Mouse (Mus musculus): Measurements from ENCODE around the gene Caprin1. TPM values are rescaled to one million over a fixed set of nuclear protein-coding genes. Genes with fewer than 3 reads are reported as not detected.

The Caprin1 gene
- total RNA-seq, 2 experiments from 2014 or later, result 343 to 464 TPM

GRCm38 (mm10) chr2:103743536-103743935 is 53.9 kb downstream of the Caprin1 start:
- DNase-seq (ENCODE audit: low spot score in 2 of 2), result peak in 1 of 2 experiments; percentile 20

GRCm38 (mm10) chr2:103742821-103743220 is 54.6 kb downstream of the Caprin1 start:
- peak in 1 of 2 experiments; percentile 11 for DNase-seq (ENCODE audit: low spot score in 2 of 2)

- DNase-seq (ENCODE audit: low spot score in 2 of 2), result no peak
Measured at GRCm38 (mm10) chr2:103731423-103731822, 66.0 kb downstream of the Caprin1 start.

GRCm38 (mm10) chr2:103730999-103731398 is 66.5 kb downstream of the Caprin1 start:
- DNase-seq (ENCODE audit: low spot score in 2 of 2), result no peak

GRCm38 (mm10) chr2:103728027-103728540 is 69.4 kb downstream of the Caprin1 start:
- no peak for DNase-seq (ENCODE audit: low spot score in 2 of 2)

- no peak for DNase-seq (ENCODE audit: low spot score in 2 of 2)
Measured at GRCm38 (mm10) chr2:103724521-103724920, 72.9 kb downstream of the Caprin1 start.

- no peak for DNase-seq (ENCODE audit: low spot score in 2 of 2)
Measured at GRCm38 (mm10) chr2:103719292-103719646, 78.2 kb downstream of the Caprin1 start.

GRCm38 (mm10) chr2:103718594-103719291 is 78.7 kb downstream of the Caprin1 start:
- peak; percentile 54 to 70 for DNase-seq (ENCODE audit: low spot score in 2 of 2)

- DNase-seq (ENCODE audit: low spot score in 2 of 2), result no peak
Measured at GRCm38 (mm10) chr2:103714412-103714811, 83.0 kb downstream of the Caprin1 start.

GRCm38 (mm10) chr2:103713831-103714230 is 83.6 kb downstream of the Caprin1 start:
- DNase-seq (ENCODE audit: low spot score in 2 of 2), result no peak

Small RNA genes lying within 50 kb of the gene (microRNA-seq; reads per million reads assigned to microRNA genes)
- gene Gm22757 (ENCODE audit: borderline number of aligned reads in 2 of 2), result 0 reads per million in 2 experiments
- gene Gm22761 (ENCODE audit: borderline number of aligned reads in 2 of 2), result 0 reads per million in 2 experiments

Other genes with a start within 250 kb of the Caprin1 start
- gene Abtb2, start 231.3 kb downstream of the Caprin1 start, total RNA-seq (2021), result 10 to 100 TPM; 17.3 to 74.9 TPM
- gene Nat10, start 36.4 kb downstream of the Caprin1 start, total RNA-seq (2021), result 10 to 100 TPM; 33.7 to 41.3 TPM
- 10 to 100 TPM; 22.7 to 29.7 TPM for gene Lmo2, start 160.3 kb upstream of the Caprin1 start, total RNA-seq (2021)
- 10 to 100 TPM; 56.0 to 80.7 TPM for gene Fbxo3, start 230.1 kb upstream of the Caprin1 start, total RNA-seq (2021)
- gene 4931422A03Rik, start 230.7 kb upstream of the Caprin1 start, total RNA-seq (2021), result not detected

Measured in adrenal gland, adult 18-20 months (tissue).